Mouse (Mus musculus): ENCODE measurements at regions not wholly inside any gene's neighbourhood (a gene's known extent, or its start where the extent isn't known, plus 50 kb on each side); places are given as distances from the start of the nearest gene placed in this dataset.

DNA sequence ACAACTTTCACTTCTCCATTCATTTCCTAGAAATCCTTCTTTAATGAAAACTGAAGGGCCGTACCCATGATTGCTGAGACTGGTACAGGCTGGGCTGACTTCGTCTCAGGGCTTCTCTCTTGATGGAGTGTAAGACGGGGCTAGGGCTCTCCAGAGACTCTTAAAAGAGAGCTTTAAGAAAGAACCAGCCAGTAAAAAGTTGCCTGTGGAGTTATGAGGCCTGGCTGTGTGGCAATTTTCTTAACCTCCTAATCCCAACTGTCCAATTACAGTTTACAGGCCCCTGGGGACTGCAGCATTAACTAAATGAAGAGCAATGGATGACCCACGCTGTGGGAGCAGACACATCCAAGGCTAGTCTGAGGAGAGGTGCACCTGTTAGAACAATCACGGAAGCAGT, 177.1 kb upstream of the Prox1 start:
- TF ChIP-seq CTCF (conservative IDR thresholded peaks at IDR 0.05; ENCODE audit: low read length) (no peak), NANOG (IDR thresholded peaks at IDR 0.05; ENCODE audit: borderline replicate concordance, low read length) (no peak), POU5F1 (IDR thresholded peaks at IDR 0.05; ENCODE audit: borderline replicate concordance, low read length) (no peak)

Data from E14TG2a.4 (cell line).